Mouse (Mus musculus): ENCODE measurements around the gene Fam50b.

DNA sequence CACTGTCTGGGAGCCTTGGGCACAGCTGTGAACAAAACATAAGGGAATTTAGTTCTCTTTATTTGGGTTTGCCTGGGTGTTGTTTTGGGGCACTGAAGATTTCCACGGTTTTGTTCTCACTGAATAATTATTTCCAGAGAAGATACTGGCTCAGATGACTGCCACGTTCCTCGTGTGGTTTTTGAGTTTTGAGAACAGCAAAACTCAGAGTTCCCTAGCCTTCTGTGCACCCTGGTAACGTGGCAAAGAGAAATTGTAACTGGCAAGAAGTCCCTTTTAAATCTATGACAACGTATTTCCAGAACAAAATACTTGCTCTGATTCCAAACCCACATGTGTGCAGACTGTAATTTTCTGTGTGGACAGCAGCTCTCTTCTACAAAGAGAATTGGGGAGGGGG is 52.9 kb downstream of the Fam50b start:
- no peak for TF ChIP-seq CTCF (IDR thresholded peaks at IDR 0.05; ENCODE audit: extremely low read depth, insufficient read length, insufficient replicate concordance, low read depth, low read length)
- no peak for TF ChIP-seq POLR2A (IDR thresholded peaks at IDR 0.05; ENCODE audit: low read depth, low read length)
